Mouse (Mus musculus) stomach, embryonic 16.5 days (tissue): ENCODE results near the gene Zfp706. TPM values are rescaled to one million over a fixed set of nuclear protein-coding genes. Genes with fewer than 3 reads are reported as not detected.

ENCODE experiments used
- ATAC-seq: fragments of 200-750 bp; cut with Nextera tagmentation; 2 replicates; pipeline ENCODE4 v1.8.0; 2017; ENCODE audit warnings: moderate number of reproducible peaks, moderate TSS enrichment; ENCODE audit not compliant: insufficient read depth, low FRiP score
- H3K27ac ChIP-seq: fragments of 300-500 bp; sonication (generic); 2 replicates; pipeline ENCODE4 v1.5.1; 2014; ENCODE audit warnings: low read length
- H3K27me3 ChIP-seq: fragments of 300-500 bp; sonication (generic); 2 replicates; pipeline ENCODE4 v1.6.1; 2014; ENCODE audit warnings: low read length, control low read depth, mixed read lengths; ENCODE audit not compliant: control insufficient read depth, insufficient read depth
- H3K36me3 ChIP-seq: fragments of 300-500 bp; sonication (generic); 2 replicates; pipeline ENCODE4 v1.6.1; 2014; ENCODE audit warnings: low read length; ENCODE audit not compliant: control insufficient read depth, insufficient read depth
- H3K4me1 ChIP-seq: fragments of 300-500 bp; sonication (generic); 2 replicates; pipeline ENCODE4 v1.6.1; 2014; ENCODE audit warnings: low read length, control low read depth, mixed read lengths; ENCODE audit not compliant: control insufficient read depth, insufficient read depth
- H3K4me2 ChIP-seq: fragments of 300-500 bp; sonication (generic); 2 replicates; pipeline ENCODE4 v1.6.1; 2014; ENCODE audit warnings: low read depth, low read length, mixed read lengths
- H3K4me3 ChIP-seq: fragments of 300-500 bp; sonication (generic); replicated peaks from 2 replicates; pipeline ENCODE4 v1.5.1; 2014; ENCODE audit warnings: mild to moderate bottlenecking, low read length
- H3K9ac ChIP-seq: fragments of 300-500 bp; sonication (generic); 2 replicates; pipeline ENCODE4 v1.6.1; 2014; ENCODE audit warnings: low read length
- H3K9me3 ChIP-seq: fragments of 300-500 bp; sonication (generic); replicated peaks from 2 replicates; pipeline ENCODE4 v1.6.1; 2016; ENCODE audit warnings: low read length, control low read depth; ENCODE audit not compliant: control insufficient read depth
- WGBS: fragments of 180-500 bp; shearing (Covaris S2); extraction: QIAGEN DNeasy Blood & Tissue Kit; methylation state at CpG from one replicate; pipeline ENCODE4 v1.1.7; 2014; 5-methylcytosine and 5-hydroxymethylcytosine counted together
- polyA plus RNA-seq: library from polyadenylated mRNA; unstranded; fragments of >200 nt; fragmentation: Nextera tagmentation; extraction: Ambion mirVana; gene quantifications from 2 replicates; pipeline ENCODE4 v1.2.1, GENCODE M21; 2015

The Zfp706 gene
- polyA plus RNA-seq, 1 experiment from 2014 or later: 509 TPM

DNA sequence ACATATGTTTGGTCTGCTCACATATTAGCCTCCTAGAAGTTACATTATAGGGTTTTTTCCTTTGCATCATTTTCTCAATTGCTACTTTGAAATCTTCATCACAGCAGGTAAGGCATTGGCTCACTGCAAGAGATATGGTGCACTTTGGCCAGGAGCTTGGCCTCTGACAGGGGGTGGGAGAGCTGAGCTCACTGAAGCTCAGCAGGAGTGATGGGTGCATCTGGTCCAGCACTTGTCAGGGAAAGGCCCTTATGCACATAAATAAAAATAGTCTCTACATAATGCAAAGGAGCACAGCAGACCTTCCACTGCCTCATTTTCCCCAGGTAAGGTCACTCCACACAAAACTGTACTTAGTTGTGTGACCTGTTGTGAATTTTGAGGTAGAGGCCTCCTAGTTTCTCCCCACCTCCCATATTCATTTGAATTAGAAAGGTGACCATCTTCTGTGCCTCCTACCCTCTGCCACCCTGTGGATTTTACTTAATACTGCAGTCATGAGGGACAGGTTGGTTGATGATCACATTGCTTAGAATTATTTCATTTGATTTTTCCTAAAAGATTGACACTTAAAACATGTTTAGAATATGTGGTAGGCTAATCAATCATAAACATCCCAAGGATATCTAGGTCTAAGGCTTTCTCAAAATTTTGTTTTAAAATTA lies 13.1 kb upstream of the Zfp706 start:
- Histone ChIP-seq H3K4me2 (no peak overlapping the region), H3K27ac (no peak overlapping the region), H3K4me3 (no peak overlapping the region), H3K9me3 (no peaks in the 10 kb centered on the region), H3K27me3 (no peaks in the 10 kb centered on the region), H3K9ac (no peak overlapping the region), H3K4me1 (no peaks in the 10 kb centered on the region), H3K36me3 (no peaks in the 10 kb centered on the region)
- ATAC-seq: no peak

DNA sequence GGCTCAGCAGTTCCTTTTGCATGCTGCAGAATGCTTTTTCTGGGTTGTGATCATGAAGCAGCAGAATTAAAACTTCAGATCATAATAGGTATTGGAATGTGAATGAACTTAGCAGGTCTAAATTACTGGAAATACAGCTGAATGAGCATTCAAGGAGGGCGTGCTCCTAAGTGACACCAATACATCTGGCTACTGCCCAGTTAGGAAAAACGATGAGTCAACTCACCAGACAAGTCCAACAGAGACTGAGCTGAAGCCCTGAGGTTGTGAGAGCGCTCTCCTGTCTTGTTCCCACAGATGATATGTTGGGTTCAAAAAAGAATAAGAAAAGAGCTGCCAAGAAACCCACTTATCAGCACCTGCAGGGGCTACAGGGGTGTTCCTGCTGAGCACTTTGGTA lies 11.9 kb upstream of the Zfp706 start:
- Histone ChIP-seq H3K9ac (no peak overlapping the region), H3K4me2 (no peak overlapping the region), H3K27ac (peak overlapping the region; percentile 47; the same call in 1 of the 2 replicates), H3K4me1 (no peaks in the 10 kb centered on the region), H3K4me3 (no peak overlapping the region), H3K9me3 (no peaks in the 10 kb centered on the region), H3K36me3 (no peaks in the 10 kb centered on the region), H3K27me3 (no peaks in the 10 kb centered on the region)
- ATAC-seq: no peak
- WGBS: 81% methylated on average over 3 of the region's 3 CpGs

GRCm38 (mm10) chr15:37011897-37012296 lies 4.3 kb upstream of the Zfp706 start:
- Histone ChIP-seq H3K9me3 (no peaks in the 10 kb centered on the region), H3K4me1 (0 out of 2 replicates have a peak, but pooled peaks cover 5% of the 10 kb centered on the region), H3K9ac (no peak overlapping the region), H3K27ac (no peak overlapping the region), H3K4me2 (no peak overlapping the region), H3K4me3 (no peak overlapping the region), H3K27me3 (no peaks in the 10 kb centered on the region), H3K36me3 (no peaks in the 10 kb centered on the region)
- 85% methylated on average over 7 of the region's 7 CpGs for WGBS
- no peak for ATAC-seq

GRCm38 (mm10) chr15:37011316-37011715 lies 3.7 kb upstream of the Zfp706 start:
- WGBS: 33% methylated on average over 3 of the region's 3 CpGs
- no peak overlapping the region for H3K4me2 ChIP-seq
- H3K9ac ChIP-seq: no peak overlapping the region
- no peak for ATAC-seq
- 0 out of 2 replicates have a peak, but pooled peaks cover 5% of the 10 kb centered on the region for H3K4me1 ChIP-seq
- H3K4me3 ChIP-seq: no peak overlapping the region
- no peak overlapping the region for H3K27ac ChIP-seq
- no peaks in the 10 kb centered on the region for H3K27me3 ChIP-seq
- no peaks in the 10 kb centered on the region for H3K36me3 ChIP-seq
- no peaks in the 10 kb centered on the region for H3K9me3 ChIP-seq

DNA sequence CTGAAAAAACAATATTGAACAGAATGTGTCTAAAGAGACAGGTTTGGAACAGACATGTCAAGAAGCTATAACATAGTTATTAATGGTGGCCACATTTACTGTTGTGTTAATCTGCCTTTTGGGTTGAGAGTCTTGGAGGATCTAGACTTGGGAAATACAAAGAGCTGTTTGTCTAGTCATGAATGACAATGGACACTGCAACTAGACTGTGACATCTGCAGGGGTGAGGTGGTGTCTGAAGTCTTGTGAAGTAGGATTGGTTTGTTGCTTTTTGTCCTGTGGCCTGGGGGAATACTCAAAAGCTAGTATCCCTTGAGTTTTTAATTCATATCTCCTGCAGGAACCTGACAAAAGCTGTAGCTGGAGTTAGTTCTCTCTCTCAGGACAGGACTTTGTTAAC lies 973 bp upstream of the Zfp706 start:
- Histone ChIP-seq H3K9me3 (no peaks in the 10 kb centered on the region), H3K9ac (no peak overlapping the region), H3K4me1 (peaks cover 21% of the 10 kb centered on the region), H3K36me3 (no peaks in the 10 kb centered on the region), H3K27me3 (no peaks in the 10 kb centered on the region), H3K4me2 (no peak overlapping the region), H3K4me3 (no peak overlapping the region), H3K27ac (no peak overlapping the region)
- no peak for ATAC-seq

- 25% methylated on average over 8 of the region's 8 CpGs for WGBS
- Histone ChIP-seq H3K9ac (peak overlapping the region; percentile 99), H3K4me2 (peak overlapping the region; percentile 65), H3K4me1 (peaks cover 21% of the 10 kb centered on the region), H3K9me3 (no peaks in the 10 kb centered on the region), H3K36me3 (no peaks in the 10 kb centered on the region), H3K4me3 (peak overlapping the region; percentile 98), H3K27ac (peak overlapping the region; percentile 96), H3K27me3 (no peaks in the 10 kb centered on the region)
- ATAC-seq: no peak
These were observed 416 bp upstream of the Zfp706 start for GRCm38 (mm10) chr15:37007959-37008419.

DNA sequence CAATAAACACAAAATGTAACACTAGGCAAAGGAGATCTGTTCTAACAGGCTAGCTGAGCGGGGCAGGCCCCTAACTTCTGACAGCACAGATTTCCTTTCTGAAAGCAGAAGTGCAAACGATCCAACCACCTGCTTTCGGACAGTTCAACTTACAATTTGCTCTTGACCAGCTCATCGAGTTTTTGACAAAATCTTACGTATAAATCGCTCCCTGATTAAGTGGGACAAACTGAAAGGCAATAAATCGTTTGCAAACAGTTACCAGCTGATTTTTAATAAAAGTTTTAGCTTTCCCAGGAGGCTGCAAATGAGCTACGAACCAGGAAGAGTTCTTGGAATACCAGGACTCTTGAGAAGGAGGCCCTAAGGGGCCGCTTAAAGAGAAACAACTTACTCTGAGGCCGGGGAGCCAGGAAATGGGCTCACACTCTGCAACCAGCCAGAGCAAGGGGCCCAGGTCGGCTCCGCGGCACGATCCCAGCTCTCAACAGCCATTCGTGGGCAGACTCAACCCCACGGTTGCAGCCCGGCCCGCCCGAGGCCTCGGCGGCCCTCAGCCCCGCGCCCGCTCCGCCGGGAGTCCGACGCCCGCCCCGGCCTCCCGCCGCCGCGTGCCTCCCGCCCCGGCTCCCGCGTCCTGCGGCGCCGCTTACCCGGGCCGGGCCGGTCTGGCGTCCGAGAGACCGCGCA lies 953 bp downstream of the Zfp706 start:
- peak overlapping the region; percentile 98 for H3K27ac ChIP-seq
- H3K4me3 ChIP-seq: peak overlapping the region; percentile 98
- peak overlapping the region; percentile 99 for H3K9ac ChIP-seq
- ATAC-seq: peak; percentile 46
- no peaks in the 10 kb centered on the region for H3K27me3 ChIP-seq
- H3K4me2 ChIP-seq: peak overlapping the region; percentile 65
- peaks cover 21% of the 10 kb centered on the region for H3K4me1 ChIP-seq
- H3K9me3 ChIP-seq: no peaks in the 10 kb centered on the region
- 0 out of 2 replicates have a peak, but pooled peaks cover 5% of the 10 kb centered on the region for H3K36me3 ChIP-seq
- WGBS: under 1% methylated on average over 47 of the region's 48 CpGs

DNA sequence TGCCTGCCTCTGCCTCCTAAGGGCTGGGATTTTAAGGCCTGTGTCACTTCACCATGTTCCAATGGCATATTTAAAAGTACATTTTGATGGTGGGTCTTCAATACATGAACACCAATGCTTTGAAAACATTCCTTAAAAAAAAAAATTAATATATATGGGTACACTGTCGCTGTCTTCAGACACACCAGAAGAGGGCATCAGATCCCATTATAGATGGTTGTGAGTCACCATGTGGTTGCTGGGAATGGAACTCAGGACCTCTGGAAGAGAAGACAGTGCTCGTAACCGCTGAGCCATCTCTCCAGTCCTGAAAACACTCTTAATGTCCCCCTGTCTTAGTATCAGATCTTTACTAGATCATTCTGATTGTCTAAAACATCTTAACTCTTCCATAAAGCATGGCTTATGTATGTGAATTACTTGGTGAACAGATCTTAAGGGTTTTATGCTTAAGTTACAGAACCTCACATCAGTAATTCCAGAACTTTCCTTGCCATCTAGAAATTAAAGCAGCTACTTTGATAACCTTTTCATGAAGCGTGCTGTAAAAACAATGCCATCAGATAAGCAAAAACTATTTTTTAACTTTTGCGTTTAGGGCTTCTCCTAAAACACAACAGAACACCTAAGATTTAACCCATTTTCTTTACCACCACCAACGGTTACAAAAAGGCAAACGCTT lies 1.6 kb downstream of the Zfp706 start:
- Histone ChIP-seq H3K9ac (peak overlapping the region; percentile 99), H3K4me2 (peak overlapping the region; percentile 65), H3K9me3 (no peaks in the 10 kb centered on the region), H3K4me1 (peaks cover 21% of the 10 kb centered on the region), H3K27me3 (no peaks in the 10 kb centered on the region), H3K4me3 (peak overlapping the region; percentile 98), H3K27ac (peak overlapping the region; percentile 98), H3K36me3 (0 out of 2 replicates have a peak, but pooled peaks cover 5% of the 10 kb centered on the region)
- no peak for ATAC-seq
- 30% methylated on average over 7 of the region's 7 CpGs for WGBS

GRCm38 (mm10) chr15:37004858-37005257 lies 2.7 kb downstream of the Zfp706 start:
- H3K36me3 ChIP-seq: 0 out of 2 replicates have a peak, but pooled peaks cover 5% of the 10 kb centered on the region
- 82% methylated on average over 5 of the region's 5 CpGs for WGBS
- H3K9me3 ChIP-seq: no peaks in the 10 kb centered on the region
- no peak for ATAC-seq
- no peak overlapping the region for H3K27ac ChIP-seq
- H3K4me3 ChIP-seq: peak overlapping the region; percentile 8; the same call in 1 of the 2 replicates
- H3K4me1 ChIP-seq: peaks cover 21% of the 10 kb centered on the region
- H3K27me3 ChIP-seq: no peaks in the 10 kb centered on the region
- no peak overlapping the region for H3K9ac ChIP-seq
- H3K4me2 ChIP-seq: no peak overlapping the region; the same call in 1 of the 2 replicates
